Mouse (Mus musculus): ENCODE results near the gene Aif1.

GRCm38 (mm10) chr17:35173329-35173728 is 2.5 kb downstream of the Aif1 start:
- no peak for TF ChIP-seq CTCF (IDR thresholded peaks at IDR 0.05; ENCODE audit: low read depth, low read length)
- no peak for TF ChIP-seq POLR2A (IDR thresholded peaks at IDR 0.05; ENCODE audit: extremely low read depth, insufficient read depth, low read length)

Measured in liver, adult 2 months (tissue).